Mouse (Mus musculus) lung, postnatal 25 days (tissue): ENCODE measurements around the gene Lmna.
A peak's percentile ranks its signal among the peaks of the same experiment; 100 is the strongest.

Source experiments
- DNase-seq: peaks from one replicate; pipeline ENCODE4 v3.0.0; 2022; ENCODE audit warnings: low spot score

Lmna gene

GRCm38 (mm10) chr3:88521156-88521555, 11.4 kb upstream of the Lmna start:
- no peak for DNase-seq

DNA sequence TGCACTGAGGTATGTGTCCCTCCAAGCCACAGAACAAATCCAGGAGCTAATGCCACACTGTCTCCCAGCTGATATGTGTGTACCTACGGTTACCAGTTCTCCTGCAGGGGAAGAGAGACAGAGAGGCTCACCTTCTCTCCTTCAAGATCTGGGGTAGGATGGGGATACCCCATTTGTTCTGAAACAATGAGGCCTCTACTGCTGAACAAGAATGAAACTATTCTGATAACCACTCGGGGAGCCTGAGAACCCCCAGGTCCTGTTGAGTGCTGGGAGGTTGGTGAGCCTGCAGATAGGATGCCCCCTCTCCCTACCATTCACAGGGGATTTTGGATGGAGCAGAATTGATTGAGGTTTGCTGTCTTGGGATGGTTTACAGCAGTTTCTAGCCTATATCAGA, 10.3 kb upstream of the Lmna start:
- no peak for DNase-seq

GRCm38 (mm10) chr3:88518411-88518810, 8.7 kb upstream of the Lmna start:
- no peak for DNase-seq

DNA sequence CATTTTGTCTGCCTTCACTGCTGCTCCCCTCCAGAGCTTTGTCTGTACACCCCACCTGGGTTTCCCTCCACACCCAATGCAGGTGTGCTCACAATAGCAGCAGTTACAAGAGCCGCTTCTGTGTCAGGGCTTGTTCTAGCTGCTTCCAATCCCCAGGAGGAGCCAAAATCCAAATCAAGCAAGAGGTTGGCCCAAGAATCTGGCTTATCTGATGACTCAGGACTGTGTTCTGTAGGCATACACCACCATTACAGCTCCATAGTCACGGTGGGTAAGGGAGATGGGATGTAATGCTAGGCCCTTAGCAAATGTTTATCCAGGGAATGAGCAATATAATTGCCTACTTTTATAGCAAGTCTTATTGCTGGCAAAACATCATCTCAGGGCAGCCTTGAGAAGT, 6.7 kb upstream of the Lmna start:
- no peak for DNase-seq

DNA sequence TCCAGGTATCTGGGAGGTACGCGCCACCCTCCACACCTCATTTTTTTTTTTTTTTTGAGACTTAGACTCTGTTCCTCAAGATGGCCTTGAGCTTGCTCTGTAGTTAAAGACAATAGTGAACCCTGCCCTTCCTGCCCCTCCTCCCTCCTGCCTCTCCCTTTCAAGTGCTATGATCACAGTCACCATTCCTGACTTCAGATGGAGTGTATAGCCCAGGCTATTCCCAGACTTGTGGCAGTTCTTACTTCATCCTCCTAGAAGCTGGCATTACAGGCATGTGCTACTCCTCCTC, 5.3 kb upstream of the Lmna start:
- no peak for DNase-seq

DNA sequence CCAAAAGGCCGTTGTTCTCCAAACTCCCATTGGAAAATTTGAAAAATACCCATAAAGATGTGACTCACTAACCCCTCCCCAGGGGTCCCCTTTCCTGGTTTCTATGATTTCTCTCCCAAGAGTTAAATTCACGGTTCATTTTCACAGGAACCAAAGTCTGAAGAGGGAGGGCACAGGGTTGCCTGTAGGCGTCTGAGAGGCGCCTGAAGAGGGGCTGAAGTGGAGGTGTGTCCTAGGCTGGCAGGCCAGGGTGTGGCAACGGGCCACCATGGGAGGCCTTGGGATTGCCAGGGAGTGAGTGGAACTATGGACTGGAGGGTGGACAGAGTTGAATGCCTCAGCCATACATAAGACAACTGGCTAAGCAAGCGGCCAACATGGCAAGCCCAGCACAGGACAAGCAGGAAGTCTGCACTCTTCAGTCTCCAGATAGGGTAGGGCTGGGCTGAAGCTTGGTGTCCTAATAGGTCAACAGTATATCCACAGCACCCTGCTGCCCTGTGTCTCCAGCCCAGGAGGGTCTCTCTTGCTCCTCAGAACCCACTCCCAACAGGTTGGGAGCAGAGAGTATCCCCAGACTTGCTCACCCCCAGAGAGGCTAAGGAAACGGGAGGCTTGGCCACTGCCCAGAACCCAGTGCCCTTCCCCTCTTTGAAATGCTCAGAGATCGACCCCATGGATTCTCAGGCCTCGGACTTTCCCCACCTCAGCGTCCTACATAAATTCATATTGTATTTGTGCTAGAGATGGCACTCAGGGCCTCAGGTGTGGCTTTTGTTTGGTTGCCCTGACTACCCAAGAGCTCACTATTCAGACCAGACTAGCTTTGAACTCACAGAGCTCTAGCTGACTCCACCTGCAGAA, 4.7 kb upstream of the Lmna start:
- DNase-seq = peak; percentile 70

DNA sequence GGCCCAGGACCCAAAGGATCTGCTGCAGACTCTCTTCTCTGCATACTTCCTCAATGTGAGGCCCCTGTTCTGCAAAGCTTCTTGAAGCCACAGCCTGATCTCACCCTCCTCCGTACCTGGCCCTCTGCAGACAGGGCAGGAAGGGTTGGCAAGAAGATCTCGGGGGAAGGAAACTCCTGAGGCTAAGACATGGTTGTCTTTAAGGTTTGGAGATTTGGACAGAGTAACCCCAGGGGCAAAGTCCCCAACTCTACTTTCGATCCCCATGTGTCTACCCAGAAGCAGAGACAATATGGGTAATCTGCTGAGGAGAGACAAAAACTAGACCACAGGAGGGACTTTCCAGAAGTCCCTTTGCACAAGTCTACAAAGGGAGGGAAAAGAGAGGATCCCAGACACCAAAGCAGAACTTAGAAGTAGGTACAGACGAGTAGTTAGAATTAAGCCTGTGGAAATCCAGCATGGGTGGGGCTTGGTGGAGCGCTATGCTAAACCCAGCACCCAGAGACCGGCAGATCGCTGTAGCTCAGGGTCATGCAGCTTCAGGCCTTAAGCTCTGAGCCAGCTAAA, 3.9 kb upstream of the Lmna start:
- no peak for DNase-seq

DNA sequence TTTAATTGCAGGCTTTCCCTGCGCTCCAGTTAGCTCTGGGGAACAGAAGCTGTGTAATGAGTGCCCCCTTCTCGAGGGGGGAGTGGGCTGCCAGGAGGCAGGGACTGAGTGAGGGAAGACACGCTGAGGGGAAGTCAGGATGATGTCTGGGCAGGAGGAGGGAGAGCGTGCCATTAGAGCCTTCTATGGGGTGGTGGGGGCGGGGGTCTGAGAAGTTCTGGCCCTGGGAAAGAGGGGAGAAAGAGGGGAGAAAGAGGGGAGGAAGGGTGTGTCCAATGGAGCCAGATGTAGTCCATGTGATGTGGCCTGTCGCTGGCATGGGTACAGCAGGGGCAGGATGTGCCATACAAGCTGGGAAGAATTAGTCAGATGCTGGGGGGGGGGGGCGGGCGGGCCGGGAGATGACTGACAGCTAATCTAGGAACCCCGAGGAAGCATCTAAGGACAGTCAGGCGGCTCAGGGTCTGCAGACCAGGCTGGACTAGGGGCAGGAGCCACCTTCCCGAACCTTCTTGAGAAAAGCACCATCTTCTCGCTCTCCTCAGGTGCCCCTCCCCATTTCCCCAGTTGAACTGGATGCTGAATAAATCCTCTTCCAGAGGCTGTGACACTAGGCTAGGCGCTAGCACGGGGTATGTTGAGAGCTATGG, 3.3 kb upstream of the Lmna start:
- peak; percentile 57 for DNase-seq

DNA sequence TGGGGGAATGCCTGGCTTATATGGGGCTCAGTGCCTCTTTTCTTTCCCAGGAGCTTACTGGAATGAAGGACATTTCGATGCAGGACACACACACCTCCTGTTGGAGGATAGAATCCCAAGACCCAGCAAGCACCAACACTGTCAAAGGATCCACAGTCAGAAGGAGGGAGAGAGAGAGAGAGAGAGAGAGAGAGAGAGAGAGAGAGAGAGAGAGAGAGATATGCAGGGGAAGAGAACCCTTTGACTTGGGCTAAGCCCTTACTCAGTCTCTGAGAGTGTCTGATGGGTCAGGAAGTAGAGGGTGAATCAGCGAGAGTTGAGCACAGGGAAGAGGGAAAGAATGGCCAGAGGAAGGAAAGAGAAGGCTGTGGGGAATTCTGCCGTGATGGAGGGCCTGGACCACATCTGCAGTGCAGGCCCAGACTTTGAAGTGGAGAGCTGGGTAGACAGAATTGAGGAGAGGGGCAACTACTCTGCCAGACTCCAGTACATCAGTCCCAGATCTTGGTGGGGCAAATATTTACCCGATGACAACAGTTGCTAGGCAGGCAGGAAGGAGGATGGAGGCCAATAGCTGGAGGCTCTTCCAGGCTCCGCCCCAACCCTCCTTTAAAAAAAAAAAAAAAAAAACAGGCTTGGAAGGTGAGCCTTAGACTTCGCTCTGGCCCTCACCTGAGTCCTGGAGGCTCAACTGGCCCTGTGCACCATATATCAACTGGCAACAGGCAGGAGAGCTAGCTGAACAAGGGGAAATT, 2.6 kb upstream of the Lmna start:
- DNase-seq = peak; percentile 69

- no peak for DNase-seq
These were observed 1.8 kb upstream of the Lmna start for GRCm38 (mm10) chr3:88511559-88511958.

DNA sequence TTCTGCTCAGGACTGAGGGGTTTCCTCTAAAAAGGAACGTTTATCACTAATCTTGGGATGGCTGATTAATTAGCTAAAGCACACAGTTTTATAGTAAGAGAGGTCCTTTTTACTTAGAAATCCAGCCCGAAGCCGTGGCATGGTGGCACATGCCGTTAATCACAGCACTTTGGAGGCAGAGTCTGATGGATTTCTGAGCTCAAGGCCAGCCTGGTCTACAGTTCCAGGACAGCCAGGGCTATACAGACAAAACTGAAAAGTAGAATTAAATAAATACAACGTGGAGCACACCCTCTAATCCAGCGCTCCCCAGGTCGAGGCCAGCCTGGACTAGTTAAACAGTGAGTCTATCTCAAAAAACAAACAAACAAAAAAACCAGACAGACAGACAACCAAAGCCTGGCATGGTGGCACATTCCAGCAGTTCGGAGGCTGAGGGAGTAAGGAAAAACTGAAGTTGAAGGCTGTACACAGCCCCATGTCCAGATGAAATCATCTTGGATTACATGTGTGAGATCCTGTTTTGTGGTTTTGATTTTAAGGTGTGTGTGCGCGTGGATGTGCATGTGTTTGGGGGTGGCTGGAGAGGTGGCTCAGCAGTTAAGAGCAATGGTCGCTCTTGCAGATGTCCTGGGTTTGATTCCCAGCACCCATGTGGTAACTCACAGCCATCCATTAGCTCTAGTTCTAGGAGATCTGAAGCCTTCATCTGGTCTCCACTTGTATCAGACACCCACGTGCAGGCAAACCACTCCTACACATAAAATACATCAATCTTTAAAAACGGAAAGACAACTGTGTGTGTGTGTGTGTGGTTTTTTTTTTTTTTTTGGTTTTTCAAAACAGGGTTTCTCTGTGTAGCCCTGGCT, 899 bp upstream of the Lmna start:
- no peak for DNase-seq

DNA sequence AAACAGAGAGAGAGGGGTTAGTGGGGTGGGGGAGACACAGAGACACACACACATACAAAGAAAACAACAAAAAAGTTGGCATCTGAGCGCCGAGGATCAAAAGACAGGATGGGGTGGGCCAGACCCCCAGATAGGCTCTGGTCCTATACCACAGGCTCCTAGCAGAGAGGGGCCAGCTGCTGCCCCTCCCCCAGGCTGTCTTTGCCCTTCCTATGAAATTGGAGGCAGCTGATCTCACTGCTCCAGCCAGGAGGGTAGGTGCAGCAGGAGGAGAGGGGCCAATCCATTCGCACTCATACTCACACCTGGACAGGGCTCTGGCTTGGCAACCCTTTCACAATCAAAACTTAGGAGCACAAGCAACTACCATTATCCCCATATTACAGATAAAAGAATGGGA, 506 bp downstream of the Lmna start:
- no peak for DNase-seq

DNA sequence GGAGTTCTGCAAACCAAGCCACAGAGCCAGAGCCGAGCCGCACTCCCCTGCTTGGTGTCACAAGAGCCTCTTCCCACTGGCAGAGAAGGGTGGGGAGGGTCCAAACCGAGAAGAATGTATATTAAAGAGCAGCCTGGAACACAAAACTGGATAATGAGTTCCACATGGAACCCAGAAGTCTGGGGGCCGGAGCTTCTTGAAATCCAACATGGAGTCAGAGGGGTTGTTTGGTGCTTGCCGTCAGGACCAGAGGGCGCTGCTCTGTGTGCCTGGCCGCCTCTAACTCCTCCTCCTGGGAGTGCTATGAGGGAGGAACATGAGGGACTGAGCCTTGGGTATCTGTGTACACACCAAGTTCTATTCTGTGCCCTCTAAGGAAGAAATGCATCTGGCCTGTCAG, 4.0 kb downstream of the Lmna start:
- DNase-seq = no peak

DNA sequence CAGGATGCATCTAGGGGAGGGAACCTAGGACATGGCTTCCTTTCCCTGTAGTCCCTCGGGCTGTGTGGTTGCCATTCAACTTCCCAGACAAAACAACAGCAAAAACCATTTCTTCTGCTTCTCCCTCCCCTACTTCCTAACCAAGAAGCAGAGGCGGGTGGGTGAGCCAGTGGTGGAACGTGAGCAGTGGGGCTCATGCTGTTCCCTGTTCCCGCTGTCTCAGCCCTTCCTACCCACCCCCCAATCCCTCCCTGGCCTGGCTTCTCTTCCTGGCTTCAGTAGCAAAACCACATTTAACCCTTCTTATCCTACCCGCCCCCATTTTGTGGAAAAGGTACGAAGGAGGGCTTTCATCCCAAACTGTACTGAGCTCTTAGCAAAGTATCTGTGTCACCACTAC, 4.7 kb downstream of the Lmna start:
- no peak for DNase-seq

DNA sequence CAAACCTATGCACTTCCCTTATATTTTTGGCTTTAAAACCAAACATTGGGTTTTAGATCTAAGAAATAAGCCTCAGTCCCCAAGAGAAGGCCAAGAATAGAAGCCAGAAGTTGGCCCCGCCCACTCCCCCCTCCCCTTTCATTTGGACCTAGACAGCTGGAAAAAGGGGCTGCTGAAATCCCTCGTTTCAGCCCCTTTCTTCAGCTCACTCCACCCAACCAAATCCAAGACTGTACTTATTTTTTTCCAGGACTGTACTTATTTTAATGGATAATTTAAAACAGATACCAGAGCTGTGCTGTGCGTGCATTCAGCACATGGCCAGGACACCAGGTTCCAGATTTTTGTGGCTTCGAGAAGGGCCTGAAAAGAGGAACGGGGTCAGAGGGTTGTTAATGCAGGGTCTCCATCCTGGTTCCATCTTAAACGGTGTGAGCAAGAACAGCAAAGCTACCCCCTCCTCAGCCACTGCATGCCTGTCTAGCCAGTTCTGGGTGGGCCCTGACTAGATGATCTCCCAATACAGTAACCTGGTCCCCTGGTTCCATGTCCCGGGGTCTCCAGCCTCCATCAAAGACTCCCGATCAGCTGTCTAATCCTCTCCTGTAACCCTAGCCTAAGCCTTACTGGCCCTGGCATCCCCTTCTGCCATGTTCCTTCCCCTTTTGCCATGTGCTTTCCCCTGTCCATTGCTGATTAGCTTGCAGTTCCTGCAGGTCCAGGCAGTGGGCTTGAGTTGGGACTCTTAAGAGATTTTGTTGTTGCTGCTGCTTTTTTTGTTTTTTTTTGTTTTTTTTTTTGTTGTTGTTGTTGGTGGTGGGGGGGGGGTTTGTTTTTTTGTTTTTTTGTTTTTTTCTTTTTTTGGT, 5.6 kb downstream of the Lmna start:
- DNase-seq = no peak

GRCm38 (mm10) chr3:88503505-88503863, 6.3 kb downstream of the Lmna start:
- DNase-seq = peak; percentile 48

- peak; percentile 94 for DNase-seq
These were observed 6.9 kb downstream of the Lmna start for GRCm38 (mm10) chr3:88502641-88503504.

DNA sequence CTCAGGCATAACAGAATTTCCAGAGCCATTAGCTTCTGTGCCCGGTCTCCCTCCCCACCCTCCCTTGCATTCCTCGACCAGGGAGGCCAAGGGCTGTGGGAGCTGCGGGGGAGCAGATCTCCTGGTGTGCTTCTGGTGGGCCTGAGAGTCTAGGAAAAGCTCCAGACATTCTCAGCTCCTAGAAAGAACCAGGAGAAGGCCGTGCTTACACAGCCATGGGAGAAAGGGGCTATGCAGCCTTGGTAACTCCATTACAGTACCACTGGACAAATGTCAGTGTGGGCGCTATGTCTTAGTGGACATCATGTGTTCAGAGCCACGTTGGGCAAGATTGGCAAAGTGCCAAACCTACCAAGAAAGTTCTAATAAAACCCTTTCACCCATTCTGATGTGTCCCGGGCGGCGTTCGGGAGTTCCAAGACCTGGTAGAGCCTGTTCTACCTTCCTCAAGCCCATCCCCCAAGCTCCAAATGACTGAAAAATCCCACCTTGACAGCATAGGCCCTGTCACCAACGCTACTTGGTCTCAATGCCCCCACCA, 7.7 kb downstream of the Lmna start:
- peak; percentile 55 for DNase-seq

- DNase-seq = no peak
These were observed 8.3 kb downstream of the Lmna start for GRCm38 (mm10) chr3:88501366-88502030.
